Mouse (Mus musculus): Measurements from ENCODE around the gene Rnh1. TPM values are rescaled to one million over a fixed set of nuclear protein-coding genes. Genes with fewer than 3 reads are reported as not detected.

Rnh1 gene
- polyA plus RNA-seq, 1 experiment: 35.2 TPM

GRCm38 (mm10) chr7:141123517-141123856 is 49.2 kb downstream of the Rnh1 start:
- no peak for TF ChIP-seq POLR2A (IDR thresholded peaks at IDR 0.05; ENCODE audit: borderline replicate concordance, extremely low read depth, insufficient read depth, insufficient read length, poor library complexity, severe bottlenecking)
- no peak for TF ChIP-seq CTCF (IDR thresholded peaks at IDR 0.05; ENCODE audit: borderline replicate concordance, extremely low read depth, insufficient read depth, insufficient read length)
- DNase-seq (ENCODE audit: low read depth): no peak

GRCm38 (mm10) chr7:141122689-141123516 is 49.8 kb downstream of the Rnh1 start:
- no peak for TF ChIP-seq POLR2A (IDR thresholded peaks at IDR 0.05; ENCODE audit: borderline replicate concordance, extremely low read depth, insufficient read depth, insufficient read length, poor library complexity, severe bottlenecking)
- no peak for TF ChIP-seq CTCF (IDR thresholded peaks at IDR 0.05; ENCODE audit: borderline replicate concordance, extremely low read depth, insufficient read depth, insufficient read length)

GRCm38 (mm10) chr7:141122245-141122644 is 50.4 kb downstream of the Rnh1 start, which contains the start of gene Ptdss2:
Ptdss2 (plus strand) TSS chr7:141122382.
- peak; percentile 17 for DNase-seq (ENCODE audit: low read depth)

More at GRCm38 (mm10) chr7:141122689-141123516, 49.8 kb downstream of the Rnh1 start:
- peak; percentile 95 for DNase-seq (ENCODE audit: low read depth)

GRCm38 (mm10) chr7:141121051-141121531 is 51.6 kb downstream of the Rnh1 start:
- no peak for TF ChIP-seq POLR2A (IDR thresholded peaks at IDR 0.05; ENCODE audit: borderline replicate concordance, extremely low read depth, insufficient read depth, insufficient read length, poor library complexity, severe bottlenecking)
- no peak for TF ChIP-seq CTCF (IDR thresholded peaks at IDR 0.05; ENCODE audit: borderline replicate concordance, extremely low read depth, insufficient read depth, insufficient read length)

More at GRCm38 (mm10) chr7:141122245-141122644, 50.4 kb downstream of the Rnh1 start, which contains the start of gene Ptdss2:
- TF ChIP-seq CTCF (IDR thresholded peaks at IDR 0.05; ENCODE audit: borderline replicate concordance, extremely low read depth, insufficient read depth, insufficient read length) (no peak), POLR2A (IDR thresholded peaks at IDR 0.05; ENCODE audit: borderline replicate concordance, extremely low read depth, insufficient read depth, insufficient read length, poor library complexity, severe bottlenecking) (no peak)

GRCm38 (mm10) chr7:141120605-141121004 is 52.1 kb downstream of the Rnh1 start:
- TF ChIP-seq CTCF (IDR thresholded peaks at IDR 0.05; ENCODE audit: borderline replicate concordance, extremely low read depth, insufficient read depth, insufficient read length): no peak
- no peak for TF ChIP-seq POLR2A (IDR thresholded peaks at IDR 0.05; ENCODE audit: borderline replicate concordance, extremely low read depth, insufficient read depth, insufficient read length, poor library complexity, severe bottlenecking)
- DNase-seq (ENCODE audit: low read depth): no peak

More at GRCm38 (mm10) chr7:141121051-141121531, 51.6 kb downstream of the Rnh1 start:
- DNase-seq (ENCODE audit: low read depth): no peak

- DNase-seq (ENCODE audit: low read depth): peak; percentile 22
- TF ChIP-seq CTCF (IDR thresholded peaks at IDR 0.05; ENCODE audit: borderline replicate concordance, extremely low read depth, insufficient read depth, insufficient read length) (no peak), POLR2A (IDR thresholded peaks at IDR 0.05; ENCODE audit: borderline replicate concordance, extremely low read depth, insufficient read depth, insufficient read length, poor library complexity, severe bottlenecking) (no peak)
Measured at GRCm38 (mm10) chr7:141119487-141119886, 53.2 kb downstream of the Rnh1 start.

GRCm38 (mm10) chr7:141117636-141118035 is 55.0 kb downstream of the Rnh1 start, which contains the start of gene Ano9:
Ano9 (minus strand) TSS chr7:141117806.
- TF ChIP-seq CTCF (IDR thresholded peaks at IDR 0.05; ENCODE audit: borderline replicate concordance, extremely low read depth, insufficient read depth, insufficient read length): no peak
- no peak for TF ChIP-seq POLR2A (IDR thresholded peaks at IDR 0.05; ENCODE audit: borderline replicate concordance, extremely low read depth, insufficient read depth, insufficient read length, poor library complexity, severe bottlenecking)
- DNase-seq (ENCODE audit: low read depth): no peak

- DNase-seq (ENCODE audit: low read depth): no peak
- TF ChIP-seq POLR2A (IDR thresholded peaks at IDR 0.05; ENCODE audit: borderline replicate concordance, extremely low read depth, insufficient read depth, insufficient read length, poor library complexity, severe bottlenecking): no peak
- no peak for TF ChIP-seq CTCF (IDR thresholded peaks at IDR 0.05; ENCODE audit: borderline replicate concordance, extremely low read depth, insufficient read depth, insufficient read length)
Measured at GRCm38 (mm10) chr7:141115874-141116273, 56.8 kb downstream of the Rnh1 start.

Other genes with a start within 250 kb of the Rnh1 start
- gene Pgghg, start 231.5 kb downstream of the Rnh1 start, polyA plus RNA-seq (2012; rRNA removed): 13.2 and 18.9 TPM in 2 replicates
- 0.78 and 7.3 TPM in 2 replicates for gene Ifitm5, start 222.6 kb downstream of the Rnh1 start, polyA plus RNA-seq (2012; rRNA removed)
- not detected in 2 replicates for gene Gm45717, start 216.9 kb downstream of the Rnh1 start, polyA plus RNA-seq (2012; rRNA removed)
- 153 and 201 TPM in 2 replicates for gene Ifitm2, start 216.9 kb downstream of the Rnh1 start, polyA plus RNA-seq (2012; rRNA removed)
- gene Ifitm1, start 205.6 kb downstream of the Rnh1 start, polyA plus RNA-seq (2012; rRNA removed): 23.4 and 31.8 TPM in 2 replicates
- gene Ifitm3, start 162.1 kb downstream of the Rnh1 start, polyA plus RNA-seq (2012; rRNA removed): 13.0 and 26.1 TPM in 2 replicates
- gene Ifitm6, start 154.9 kb downstream of the Rnh1 start, polyA plus RNA-seq (2012; rRNA removed): 0.73 and 0.77 TPM in 2 replicates
- gene Gm17387, start 143.7 kb downstream of the Rnh1 start, polyA plus RNA-seq (2012; rRNA removed): not detected in 2 replicates
- gene B4galnt4, start 111.8 kb downstream of the Rnh1 start, polyA plus RNA-seq (2012; rRNA removed): 151 and 166 TPM in 2 replicates
- gene Pkp3, start 94.6 kb downstream of the Rnh1 start, polyA plus RNA-seq (2012; rRNA removed): 2.5 and 2.9 TPM in 2 replicates
- gene Sigirr, start 72.3 kb downstream of the Rnh1 start, polyA plus RNA-seq (2012; rRNA removed): 1.8 and 2.1 TPM in 2 replicates
- 0.44 and 1.4 TPM in 2 replicates for gene Ano9, start 55.1 kb downstream of the Rnh1 start, polyA plus RNA-seq (2012; rRNA removed)
- 55.3 and 57.0 TPM in 2 replicates for gene Ptdss2, start 50.5 kb downstream of the Rnh1 start, polyA plus RNA-seq (2012; rRNA removed)
- 150 and 154 TPM in 2 replicates for gene Hras, start 21.1 kb upstream of the Rnh1 start, polyA plus RNA-seq (2012; rRNA removed)
- 19.8 and 22.8 TPM in 2 replicates for gene Lrrc56, start 21.3 kb upstream of the Rnh1 start, polyA plus RNA-seq (2012; rRNA removed)
- gene Lmntd2, start 41.2 kb upstream of the Rnh1 start, polyA plus RNA-seq (2012; rRNA removed): 3.1 and 4.9 TPM in 2 replicates
- gene Rassf7, start 43.0 kb upstream of the Rnh1 start, polyA plus RNA-seq (2012; rRNA removed): 25.0 and 39.3 TPM in 2 replicates
- gene Phrf1, start 55.9 kb upstream of the Rnh1 start, polyA plus RNA-seq (2012; rRNA removed): 19.9 and 47.1 TPM in 2 replicates
- 1.3 and 1.6 TPM in 2 replicates for gene Irf7, start 93.6 kb upstream of the Rnh1 start, polyA plus RNA-seq (2012; rRNA removed)
- 0.04 and 0.06 TPM in 2 replicates for gene Cdhr5, start 103.9 kb upstream of the Rnh1 start, polyA plus RNA-seq (2012; rRNA removed)
- gene Sct, start 106.3 kb upstream of the Rnh1 start, polyA plus RNA-seq (2012; rRNA removed): 2.4 and 3.8 TPM in 2 replicates
- gene Drd4, start 119.1 kb upstream of the Rnh1 start, polyA plus RNA-seq (2012; rRNA removed): 1.2 and 1.4 TPM in 2 replicates
- 43.3 and 82.1 TPM in 2 replicates for gene Deaf1, start 154.8 kb upstream of the Rnh1 start, polyA plus RNA-seq (2012; rRNA removed)
- gene Tmem80, start 154.9 kb upstream of the Rnh1 start, polyA plus RNA-seq (2012; rRNA removed): 62.2 and 84.7 TPM in 2 replicates
- 1.5 and 1.6 TPM in 2 replicates for gene Eps8l2, start 166.0 kb upstream of the Rnh1 start, polyA plus RNA-seq (2012; rRNA removed)
- 224 and 284 TPM in 2 replicates for gene Taldo1, start 219.3 kb upstream of the Rnh1 start, polyA plus RNA-seq (2012; rRNA removed)
- gene Gatd1, start 241.3 kb upstream of the Rnh1 start, polyA plus RNA-seq (2012; rRNA removed): 70.9 and 84.3 TPM in 2 replicates